Mouse (Mus musculus): ENCODE measurements around the gene Mroh2a.

DNA sequence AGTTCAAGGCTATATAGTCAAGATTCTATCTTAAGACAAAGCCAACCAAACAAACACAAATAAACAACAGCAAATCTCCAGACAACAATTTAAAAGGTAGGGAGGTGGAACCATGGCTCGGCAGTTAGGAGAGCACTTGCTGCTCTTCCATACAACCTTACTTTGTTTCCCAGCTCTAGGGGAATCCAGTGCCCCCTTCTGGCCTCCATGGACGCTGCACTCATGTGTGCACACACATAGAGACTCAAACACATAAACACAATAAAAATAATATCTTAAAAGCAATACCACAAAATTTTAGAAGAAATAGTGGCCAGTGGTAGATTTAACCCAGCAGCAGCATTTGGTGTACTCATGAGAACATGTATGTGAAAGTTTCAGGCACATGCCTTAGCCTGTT, 9.6 kb upstream of the Mroh2a start:
- TF ChIP-seq CHD2 (IDR thresholded peaks at IDR 0.05; ENCODE audit: low read depth, low read length) = no peak
- no peak for TF ChIP-seq MAFK (IDR thresholded peaks at IDR 0.05; ENCODE audit: insufficient read depth, low read depth, low read length)
- no peak for TF ChIP-seq HCFC1 (IDR thresholded peaks at IDR 0.05; ENCODE audit: borderline replicate concordance, insufficient read depth, low read length)
- no peak for TF ChIP-seq ZC3H11A (IDR thresholded peaks at IDR 0.05; ENCODE audit: borderline replicate concordance, low read depth, low read length)
- no peak for TF ChIP-seq ZNF384 (IDR thresholded peaks at IDR 0.05; ENCODE audit: low read depth, low read length)

All from ES-E14 (cell line).